Mouse (Mus musculus) kidney, embryonic 16.5 days (tissue): Measurements from ENCODE around the gene Cacnb3. TPM values are rescaled to one million over a fixed set of nuclear protein-coding genes. Genes with fewer than 3 reads are reported as not detected.

Experiments used
- ATAC-seq: fragments of 200-750 bp; cut with Nextera tagmentation; 2 replicates; pipeline ENCODE4 v1.8.0; 2017; ENCODE audit warnings: moderate TSS enrichment; ENCODE audit not compliant: low FRiP score, low TSS enrichment
- H3K27ac ChIP-seq: fragments of 300-500 bp; sonication (generic); 2 replicates; pipeline ENCODE4 v1.5.1; 2014; ENCODE audit warnings: low read length
- H3K27me3 ChIP-seq: fragments of 300-500 bp; sonication (generic); 2 replicates; pipeline ENCODE4 v1.6.1; 2014; ENCODE audit warnings: low read length, control low read depth, mixed read lengths; ENCODE audit not compliant: insufficient read depth
- H3K36me3 ChIP-seq: fragments of 300-500 bp; sonication (generic); 2 replicates; pipeline ENCODE4 v1.6.1; 2014; ENCODE audit warnings: low read length, control low read depth, mixed read lengths; ENCODE audit not compliant: insufficient read depth
- H3K4me1 ChIP-seq: fragments of 300-500 bp; sonication (generic); 2 replicates; pipeline ENCODE4 v1.6.1; 2014; ENCODE audit warnings: low read length, control low read depth, mixed read lengths; ENCODE audit not compliant: insufficient read depth
- H3K4me2 ChIP-seq: fragments of 300-500 bp; sonication (generic); replicated peaks from 2 replicates; pipeline ENCODE4 v1.6.1; 2014; ENCODE audit warnings: low read depth, low read length
- H3K4me3 ChIP-seq: fragments of 300-500 bp; sonication (generic); 2 replicates; pipeline ENCODE4 v1.5.1; 2014; ENCODE audit warnings: mild to moderate bottlenecking, low read length
- H3K9ac ChIP-seq: fragments of 300-500 bp; sonication (generic); replicated peaks from 2 replicates; pipeline ENCODE4 v1.6.1; 2014; ENCODE audit warnings: low read length
- H3K9me3 ChIP-seq: fragments of 300-500 bp; sonication (generic); 2 replicates; pipeline ENCODE4 v1.6.1; 2016; ENCODE audit warnings: low read length, control low read depth
- WGBS: fragments of 180-500 bp; shearing (Covaris S2); extraction: QIAGEN DNeasy Blood & Tissue Kit; methylation state at CpG from one replicate; pipeline ENCODE4 v1.1.7; 2014; 5-methylcytosine and 5-hydroxymethylcytosine counted together
- polyA plus RNA-seq: library from polyadenylated mRNA; unstranded; fragments of >200 nt; fragmentation: Nextera tagmentation; extraction: Ambion mirVana; gene quantifications from 2 replicates; pipeline ENCODE4 v1.2.1, GENCODE M21; 2015

The Cacnb3 gene
- polyA plus RNA-seq, 1 experiment from 2014 or later: 34.9 TPM

- peak overlapping the region; percentile 54; the same call in 1 of the 2 replicates for H3K9ac ChIP-seq
- H3K4me2 ChIP-seq: peak overlapping the region; percentile 36
- WGBS: 2% methylated on average over 12 of the region's 12 CpGs
- peaks cover 14% of the 10 kb centered on the region for H3K4me1 ChIP-seq
- no peak overlapping the region for H3K4me3 ChIP-seq
- no peaks in the 10 kb centered on the region for H3K27me3 ChIP-seq
- ATAC-seq: 0 out of 2 replicates have a peak, but pooled peaks have one; percentile 29
- no peaks in the 10 kb centered on the region for H3K36me3 ChIP-seq
- no peak overlapping the region for H3K27ac ChIP-seq
- no peaks in the 10 kb centered on the region for H3K9me3 ChIP-seq
These were observed 13.5 kb upstream of the Cacnb3 start for GRCm38 (mm10) chr15:98617176-98617537.

GRCm38 (mm10) chr15:98622199-98622598, 8.4 kb upstream of the Cacnb3 start:
- 12% methylated on average over 7 of the region's 7 CpGs for WGBS

GRCm38 (mm10) chr15:98622721-98623120, 7.9 kb upstream of the Cacnb3 start:
- Histone ChIP-seq H3K27me3 (no peaks in the 10 kb centered on the region), H3K36me3 (no peaks in the 10 kb centered on the region), H3K4me3 (no peak overlapping the region), H3K27ac (no peak overlapping the region), H3K9ac (no peak overlapping the region), H3K4me2 (no peak overlapping the region), H3K4me1 (peaks cover 9% of the 10 kb centered on the region), H3K9me3 (no peaks in the 10 kb centered on the region)
- WGBS: 23% methylated on average over 6 of the region's 6 CpGs
- ATAC-seq: no peak

More at GRCm38 (mm10) chr15:98622199-98622598, 8.4 kb upstream of the Cacnb3 start:
- no peaks in the 10 kb centered on the region for H3K9me3 ChIP-seq
- H3K4me2 ChIP-seq: no peak overlapping the region
- H3K9ac ChIP-seq: no peak overlapping the region
- H3K27ac ChIP-seq: no peak overlapping the region
- peaks cover 11% of the 10 kb centered on the region for H3K4me1 ChIP-seq
- no peaks in the 10 kb centered on the region for H3K36me3 ChIP-seq
- no peaks in the 10 kb centered on the region for H3K27me3 ChIP-seq
- ATAC-seq: no peak; the same call in 1 of the 2 replicates
- no peak overlapping the region for H3K4me3 ChIP-seq

GRCm38 (mm10) chr15:98623361-98623821, 7.2 kb upstream of the Cacnb3 start:
- Histone ChIP-seq H3K36me3 (no peaks in the 10 kb centered on the region), H3K27ac (no peak overlapping the region), H3K4me3 (no peak overlapping the region), H3K4me1 (peaks cover 13% of the 10 kb centered on the region), H3K9me3 (no peaks in the 10 kb centered on the region), H3K27me3 (no peaks in the 10 kb centered on the region), H3K9ac (no peak overlapping the region), H3K4me2 (no peak overlapping the region)
- no peak for ATAC-seq
- 56% methylated on average over 5 of the region's 5 CpGs for WGBS

- 3% methylated on average over 8 of the region's 8 CpGs for WGBS
- Histone ChIP-seq H3K36me3 (no peaks in the 10 kb centered on the region), H3K4me3 (no peak overlapping the region), H3K9me3 (no peaks in the 10 kb centered on the region), H3K4me1 (peaks cover 38% of the 10 kb centered on the region), H3K9ac (no peak overlapping the region), H3K4me2 (no peak overlapping the region), H3K27ac (no peak overlapping the region), H3K27me3 (peaks cover 11% of the 10 kb centered on the region)
- no peak for ATAC-seq
These were observed 4.6 kb upstream of the Cacnb3 start for GRCm38 (mm10) chr15:98626078-98626477.

- H3K9me3 ChIP-seq: no peaks in the 10 kb centered on the region
- H3K27ac ChIP-seq: no peak overlapping the region
- 50% methylated on average over 7 of the region's 7 CpGs for WGBS
- no peak overlapping the region for H3K9ac ChIP-seq
- no peak for ATAC-seq
- no peaks in the 10 kb centered on the region for H3K36me3 ChIP-seq
- H3K4me2 ChIP-seq: no peak overlapping the region
- peaks cover 43% of the 10 kb centered on the region for H3K4me1 ChIP-seq
- peaks cover 17% of the 10 kb centered on the region for H3K27me3 ChIP-seq
- H3K4me3 ChIP-seq: no peak overlapping the region
These were observed 4.0 kb upstream of the Cacnb3 start for GRCm38 (mm10) chr15:98626487-98627212.

GRCm38 (mm10) chr15:98628589-98629254, 1.9 kb upstream of the Cacnb3 start:
- no peaks in the 10 kb centered on the region for H3K9me3 ChIP-seq
- H3K4me2 ChIP-seq: peak overlapping the region; percentile 44
- H3K27ac ChIP-seq: peak overlapping the region; percentile 15; the same call in 1 of the 2 replicates
- no peaks in the 10 kb centered on the region for H3K36me3 ChIP-seq
- peaks cover 25% of the 10 kb centered on the region for H3K27me3 ChIP-seq
- peak overlapping the region; percentile 17 for H3K4me3 ChIP-seq
- H3K4me1 ChIP-seq: peaks cover 64% of the 10 kb centered on the region
- H3K9ac ChIP-seq: peak overlapping the region; percentile 58
- WGBS: 6% methylated on average over 20 of the region's 20 CpGs
- peak; percentile 5 for ATAC-seq

- Histone ChIP-seq H3K9me3 (no peaks in the 10 kb centered on the region), H3K27me3 (peaks cover 25% of the 10 kb centered on the region), H3K4me1 (peaks cover 67% of the 10 kb centered on the region), H3K36me3 (no peaks in the 10 kb centered on the region), H3K27ac (no peak overlapping the region), H3K4me2 (no peak overlapping the region), H3K9ac (no peak overlapping the region), H3K4me3 (no peak overlapping the region)
- WGBS: 34% methylated on average over 6 of the region's 6 CpGs
- no peak for ATAC-seq
These were observed 1.2 kb upstream of the Cacnb3 start for GRCm38 (mm10) chr15:98629464-98629863.

GRCm38 (mm10) chr15:98631493-98631892, 853 bp downstream of the Cacnb3 start:
- H3K4me1 ChIP-seq: peaks cover 75% of the 10 kb centered on the region
- WGBS: 0% methylated on average over 18 of the region's 18 CpGs
- no peaks in the 10 kb centered on the region for H3K9me3 ChIP-seq
- H3K4me2 ChIP-seq: peak overlapping the region; percentile 99
- peak overlapping the region; percentile 86 for H3K4me3 ChIP-seq
- H3K9ac ChIP-seq: peak overlapping the region; percentile 66
- H3K27ac ChIP-seq: no peak overlapping the region
- H3K27me3 ChIP-seq: peaks cover 25% of the 10 kb centered on the region
- ATAC-seq: peak; percentile 8; the same call in 1 of the 2 replicates
- H3K36me3 ChIP-seq: no peaks in the 10 kb centered on the region
